Mouse (Mus musculus) brain, embryonic 14.5 days (tissue): ENCODE measurements around the gene Foxp4.

Experiments
- CTCF ChIP-seq: fragments of 200-500 bp; IDR thresholded peaks from 2 replicates; pipeline ENCODE4 v1.5.1; 2012; ENCODE audit warnings: inconsistent platforms, mild to moderate bottlenecking, moderate library complexity, borderline replicate concordance; ENCODE audit not compliant: insufficient read depth, insufficient read length; ENCODE audit errors: extremely low read depth
- POLR2A ChIP-seq: fragments of 200-500 bp; IDR thresholded peaks from 2 replicates; pipeline ENCODE4 v1.6.1; 2012; ENCODE audit warnings: mild to moderate bottlenecking, inconsistent platforms, borderline replicate concordance; ENCODE audit not compliant: poor library complexity, insufficient read depth, insufficient read length, severe bottlenecking; ENCODE audit errors: extremely low read depth

GRCm38 (mm10) chr17:47917907-47918306 is 6.5 kb downstream of the Foxp4 start:
- no peak for TF ChIP-seq CTCF
- no peak for TF ChIP-seq POLR2A
